9 mouse cellular contexts compared by ENCODE assay signal in genomic region chr10:53499518-53499917, GRCm38 (mm10).
DNase-seq lines count a peak whose midpoint lies in the region; ATAC-seq lines count a peak whose summit lies in the region.
"Had no signal": no experiment of that assay in that cellular context is flagged by ENCODE, and none has a peak within 500 bp of the region (broad histone marks: within the 10 kb centered on the region; RNA-seq: fewer than 3 reads in every experiment).

No protein-coding gene starts in this region.

- peaks cover 12% of the 10 kb centered on the region; the same call in 1 of the 2 replicates for H3K9me3 ChIP-seq in forebrain, embryonic 10.5 days
- H3K9me3 ChIP-seq: lung, embryonic 15.5 days; neural tube, embryonic 13.5 days had no signal

- H3K4me1 ChIP-seq in forebrain, embryonic 10.5 days, result peaks cover 10% of the 10 kb centered on the region
- H3K4me1 ChIP-seq: neural tube, embryonic 13.5 days had no signal

- H3K27ac ChIP-seq in forebrain, embryonic 10.5 days, result no peak overlapping the region
- H3K27ac ChIP-seq: lung, embryonic 15.5 days; neural tube, embryonic 13.5 days had no signal

- ATAC-seq in common myeloid progenitor, adult 5-6 weeks (replicated peaks; ENCODE audit: low read depth, poor library complexity, severe bottlenecking), result peak; percentile 91
- peak; percentile 81 for ATAC-seq in megakaryocyte, adult 5-6 weeks (ENCODE audit: poor library complexity, severe bottlenecking)
- ATAC-seq in erythroblast, adult 5-6 weeks (replicated peaks; ENCODE audit: low FRiP score, poor library complexity, severe bottlenecking), result no peak

- 0 out of 2 replicates have a peak, but pooled peaks cover 9% of the 10 kb centered on the region for H3K27me3 ChIP-seq in forebrain, embryonic 10.5 days (ENCODE audit: poor library complexity, severe bottlenecking)
- H3K27me3 ChIP-seq: lung, embryonic 15.5 days; neural tube, embryonic 13.5 days had no signal

- peak; percentile 37 for DNase-seq in layer of hippocampus, adult 11-12 months (ENCODE audit: low spot score)
- DNase-seq in layer of hippocampus, postnatal 14 days (ENCODE audit: low spot score in 2 of 2), result no peak
- peak; percentile 39 for DNase-seq in MEL-GATA-1-ER (ENCODE audit: extremely low read depth, low read depth)
- no peak for DNase-seq in forebrain, embryonic 10.5 days (ENCODE audit: extremely low spot score, low spot score)

- no peaks in the 10 kb centered on the region for H3K36me3 ChIP-seq in forebrain, embryonic 10.5 days (replicated peaks)
- H3K36me3 ChIP-seq: lung, embryonic 15.5 days; neural tube, embryonic 13.5 days had no signal

- H3K4me3 ChIP-seq in forebrain, embryonic 10.5 days, result no peak overlapping the region
- H3K4me3 ChIP-seq: lung, embryonic 15.5 days; neural tube, embryonic 13.5 days had no signal

Comparison
In these comparisons a context has a peak if more than half of its experiments do, and no peak if none do; other contexts are left out.
1. DNase-seq: peak in layer of hippocampus, adult 11-12 months (single experiment) and MEL-GATA-1-ER (single experiment); none in layer of hippocampus, postnatal 14 days (0 of 2) and forebrain, embryonic 10.5 days (single experiment).